In genomic region chr14:33208331-33208730, GRCm38 (mm10) we compare ENCODE assay signal across 25 mouse cellular contexts.
"Had no signal": no experiment of that assay in that cellular context is flagged by ENCODE, and none has a peak within 500 bp of the region (broad histone marks: within the 10 kb centered on the region; RNA-seq: fewer than 3 reads in every experiment).

No protein-coding gene starts in this region.

- H3K4me1 ChIP-seq: heart, embryonic 13.5 days; heart, embryonic 15.5 days; hindbrain, embryonic 12.5 days; hindbrain, embryonic 15.5 days; kidney, embryonic 15.5 days; limb, embryonic 12.5 days; liver, embryonic 12.5 days had no signal

- H3K27ac ChIP-seq: heart, embryonic 10.5 days; heart, embryonic 13.5 days; heart, embryonic 15.5 days; hindbrain, embryonic 12.5 days; hindbrain, embryonic 15.5 days; hindbrain, postnatal 0 days; kidney, embryonic 15.5 days; kidney, postnatal 0 days; limb, embryonic 12.5 days; liver, embryonic 12.5 days; liver, embryonic 14.5 days had no signal

- H3K4me2 ChIP-seq: heart, embryonic 13.5 days; heart, embryonic 15.5 days; hindbrain, embryonic 12.5 days; hindbrain, embryonic 15.5 days; kidney, embryonic 15.5 days; limb, embryonic 12.5 days; liver, embryonic 12.5 days had no signal

- H3K9ac ChIP-seq: heart, embryonic 13.5 days; heart, embryonic 15.5 days; hindbrain, embryonic 12.5 days; hindbrain, embryonic 15.5 days; kidney, embryonic 15.5 days; limb, embryonic 12.5 days; liver, embryonic 12.5 days; liver, embryonic 14.5 days had no signal

- ATAC-seq: intestine, embryonic 16.5 days had no signal

- H3K4me3 ChIP-seq: heart, embryonic 10.5 days; heart, embryonic 13.5 days; heart, embryonic 15.5 days; hindbrain, embryonic 12.5 days; hindbrain, embryonic 15.5 days; kidney, embryonic 15.5 days; limb, embryonic 12.5 days; liver, embryonic 12.5 days had no signal

- H3K36me3 ChIP-seq: heart, embryonic 10.5 days; heart, embryonic 13.5 days; heart, embryonic 15.5 days; hindbrain, embryonic 12.5 days; hindbrain, embryonic 15.5 days; kidney, embryonic 15.5 days; limb, embryonic 12.5 days; liver, embryonic 12.5 days had no signal

- DNase-seq: gastrocnemius, postnatal 14 days; gastrocnemius, postnatal 36 days; heart, adult 18-20 months; heart, postnatal 14 days; heart, postnatal 36 days; kidney, adult 11 months; kidney, adult 2 months; kidney, adult 9 months; kidney, postnatal 14 days; kidney, postnatal 36 days; layer of hippocampus, adult 9-11 months; layer of hippocampus, postnatal 36 days; left cerebral cortex, postnatal 4 days had no signal

- H3K9me3 ChIP-seq: heart, embryonic 10.5 days; heart, embryonic 13.5 days; heart, embryonic 15.5 days; hindbrain, embryonic 12.5 days; hindbrain, embryonic 15.5 days; kidney, embryonic 15.5 days; limb, embryonic 12.5 days; liver, embryonic 12.5 days had no signal
